Mouse (Mus musculus) midbrain, embryonic 13.5 days (tissue): Measurements from ENCODE around the gene Thap4. TPM values are rescaled to one million over a fixed set of nuclear protein-coding genes. Genes with fewer than 3 reads are reported as not detected.
"Not testable (repeated sequence)": the region's sequence is repeated elsewhere in the genome, so short reads cannot be mapped to it uniquely, and the experiment has no call there.

Experiments used
- ATAC-seq: fragments of 200-750 bp; cut with Nextera tagmentation; 2 replicates; pipeline ENCODE4 v1.8.0; 2017; ENCODE audit warnings: mild to moderate bottlenecking, moderate TSS enrichment, moderate library complexity
- H3K27ac ChIP-seq: fragments of 300-500 bp; sonication (generic); 2 replicates; pipeline ENCODE4 v1.5.1; 2015; ENCODE audit warnings: inconsistent platforms, mild to moderate bottlenecking, moderate library complexity
- H3K27me3 ChIP-seq: fragments of 300-500 bp; sonication (generic); 2 replicates; pipeline ENCODE4 v1.6.1; 2015; ENCODE audit warnings: mild to moderate bottlenecking, inconsistent platforms
- H3K36me3 ChIP-seq: fragments of 300-500 bp; sonication (generic); 2 replicates; pipeline ENCODE4 v1.6.1; 2015; ENCODE audit warnings: mild to moderate bottlenecking, inconsistent platforms
- H3K4me1 ChIP-seq: fragments of 300-500 bp; sonication (generic); replicated peaks from 2 replicates; pipeline ENCODE4 v1.6.1; 2015; ENCODE audit warnings: inconsistent platforms
- H3K4me2 ChIP-seq: fragments of 300-500 bp; sonication (generic); replicated peaks from 2 replicates; pipeline ENCODE4 v1.6.1; 2015; ENCODE audit warnings: moderate library complexity, mild to moderate bottlenecking, inconsistent platforms
- H3K4me3 ChIP-seq: fragments of 300-500 bp; sonication (generic); replicated peaks from 2 replicates; pipeline ENCODE4 v1.5.1; 2015; ENCODE audit warnings: mild to moderate bottlenecking, inconsistent platforms
- H3K9ac ChIP-seq: fragments of 300-500 bp; sonication (generic); replicated peaks from 2 replicates; pipeline ENCODE4 v1.6.1; 2015; ENCODE audit warnings: mild to moderate bottlenecking, inconsistent platforms
- H3K9me3 ChIP-seq: fragments of 300-500 bp; sonication (generic); 2 replicates; pipeline ENCODE4 v1.6.1; 2016; ENCODE audit warnings: mild to moderate bottlenecking, inconsistent platforms
- WGBS: fragments of 180-500 bp; shearing (Covaris S2); methylation state at CpG from one replicate; pipeline ENCODE4 v1.1.7; 2015; 5-methylcytosine and 5-hydroxymethylcytosine counted together
- polyA plus RNA-seq: library from polyadenylated mRNA; unstranded; fragments of >200 nt; fragmentation: Nextera tagmentation; extraction: Ambion mirVana; gene quantifications from 2 replicates; pipeline ENCODE4 v1.2.1, GENCODE M21; 2015

The Thap4 gene
- polyA plus RNA-seq, 1 experiment from 2014 or later = 49.2 TPM

DNA sequence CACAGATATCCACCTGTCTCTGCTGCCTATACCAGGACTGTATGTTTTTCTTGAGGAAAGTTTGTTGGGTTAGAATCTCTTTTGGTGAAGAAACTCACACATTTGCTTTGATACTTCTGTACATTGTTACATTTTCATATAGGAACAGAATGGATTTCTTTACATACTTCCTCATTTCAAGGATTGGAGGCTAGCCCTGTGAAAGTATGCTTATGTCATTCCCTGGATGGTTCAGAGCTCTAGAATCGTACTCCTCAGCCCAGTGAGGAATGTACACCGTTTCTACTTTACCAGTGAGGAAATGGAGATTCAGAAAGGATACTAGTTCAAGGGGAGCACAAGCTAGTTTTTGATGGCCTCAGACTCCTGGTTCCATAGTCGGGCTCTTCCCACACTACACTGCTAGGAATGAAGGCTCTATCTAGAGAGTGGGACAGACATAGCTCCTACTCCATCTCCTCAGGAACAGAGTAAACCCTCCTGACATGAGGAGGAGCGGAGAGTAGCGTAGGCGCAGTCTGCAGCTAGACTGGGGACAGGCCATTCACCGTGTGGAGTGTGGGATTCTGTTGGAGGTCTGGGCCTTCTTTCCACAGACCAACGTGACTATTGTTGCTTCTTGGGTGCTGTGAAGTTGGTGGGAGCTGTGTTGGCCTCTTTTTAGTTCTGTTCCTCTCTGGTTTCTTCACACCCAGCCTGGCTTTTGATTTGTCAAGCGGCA is 10.4 kb upstream of the Thap4 start:
- Histone ChIP-seq H3K27ac (no peak overlapping the region), H3K4me3 (no peak overlapping the region), H3K4me1 (no peaks in the 10 kb centered on the region), H3K4me2 (no peak overlapping the region), H3K9me3 (no peaks in the 10 kb centered on the region), H3K27me3 (no peaks in the 10 kb centered on the region), H3K36me3 (peaks cover 16% of the 10 kb centered on the region), H3K9ac (no peak overlapping the region)
- no peak for ATAC-seq
- WGBS = 96% methylated on average over 9 of the region's 9 CpGs

DNA sequence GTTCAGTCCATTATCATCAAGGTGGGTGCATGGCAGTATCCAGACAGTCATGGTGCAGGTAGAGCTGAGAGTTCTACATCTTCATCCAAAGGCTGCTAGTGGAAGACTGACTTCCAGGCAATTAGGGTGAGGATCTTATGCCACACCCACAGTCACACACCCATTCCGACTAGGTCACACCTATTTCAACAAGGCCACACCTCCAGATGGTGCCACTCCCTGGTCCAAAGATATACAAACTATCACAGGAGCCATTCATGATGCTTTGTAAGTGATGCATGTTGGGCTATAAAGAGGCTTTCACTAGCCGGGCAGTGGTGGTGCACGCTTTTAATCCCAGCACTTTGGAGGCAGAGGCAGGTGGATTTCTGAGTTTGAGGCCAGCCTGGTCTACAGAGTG is 8.9 kb upstream of the Thap4 start:
- not testable (repeated sequence) for H3K9ac ChIP-seq, H3K27ac ChIP-seq, H3K9me3 ChIP-seq, ATAC-seq, H3K36me3 ChIP-seq, H3K27me3 ChIP-seq, H3K4me3 ChIP-seq, H3K4me2 ChIP-seq, H3K4me1 ChIP-seq
- WGBS = 89% methylated on average over 3 of the region's 3 CpGs

GRCm38 (mm10) chr1:93760076-93760475 is 5.4 kb upstream of the Thap4 start:
- WGBS = 94% methylated on average over 1 of the region's 1 CpGs
- Histone ChIP-seq H3K4me1 (peaks cover 21% of the 10 kb centered on the region), H3K27me3 (no peaks in the 10 kb centered on the region), H3K36me3 (no peaks in the 10 kb centered on the region), H3K9me3 (no peaks in the 10 kb centered on the region), H3K9ac (no peak overlapping the region), H3K4me3 (no peak overlapping the region), H3K27ac (no peak overlapping the region), H3K4me2 (no peak overlapping the region)
- no peak for ATAC-seq

DNA sequence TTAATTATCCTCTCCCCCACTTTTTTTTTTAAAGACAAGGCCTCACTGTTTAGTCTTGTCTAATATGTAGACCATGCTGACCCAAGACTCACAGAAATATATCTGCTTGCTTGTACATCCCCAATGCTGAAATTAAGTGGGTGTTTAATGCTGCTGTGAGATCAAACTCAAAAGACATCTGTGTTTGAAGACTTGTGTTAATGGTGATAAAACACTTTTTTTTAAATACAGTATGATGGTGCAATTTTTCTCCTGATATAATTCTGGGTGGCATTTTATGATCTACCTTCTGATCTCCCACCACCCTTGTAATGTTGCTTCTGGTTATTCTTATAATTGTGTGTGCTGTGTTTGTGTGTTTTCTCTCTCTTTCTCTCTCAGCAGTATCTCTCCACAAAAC is 1.5 kb upstream of the Thap4 start:
- Histone ChIP-seq H3K27me3 (no peaks in the 10 kb centered on the region), H3K36me3 (no peaks in the 10 kb centered on the region), H3K9me3 (no peaks in the 10 kb centered on the region), H3K4me2 (peak overlapping the region; percentile 93), H3K9ac (no peak overlapping the region; the same call in 1 of the 2 replicates), H3K27ac (no peak overlapping the region), H3K4me1 (peaks cover 35% of the 10 kb centered on the region), H3K4me3 (peak overlapping the region; percentile 96)
- no peak for ATAC-seq

DNA sequence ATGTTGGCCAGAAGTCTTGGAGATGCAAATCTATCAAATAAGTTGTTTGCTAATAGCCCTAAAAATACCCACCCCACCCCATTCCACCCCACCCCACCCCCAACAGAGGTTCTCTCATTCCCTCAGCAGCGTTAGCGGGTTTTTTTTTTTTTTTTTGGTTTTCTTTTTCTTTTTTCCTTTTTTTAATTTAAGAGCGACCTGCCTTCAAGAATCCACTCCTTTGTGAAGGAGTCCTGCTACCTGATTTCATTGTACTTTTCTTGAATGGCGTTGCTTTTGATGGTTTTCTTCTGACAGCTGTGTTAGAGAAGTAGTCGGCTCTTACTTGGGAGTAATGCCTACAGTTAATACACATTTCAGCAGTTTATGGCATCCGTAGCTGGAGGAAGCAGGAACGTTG is 954 bp upstream of the Thap4 start:
- Histone ChIP-seq H3K4me1 (peaks cover 35% of the 10 kb centered on the region), H3K4me2 (peak overlapping the region; percentile 93), H3K9me3 (no peaks in the 10 kb centered on the region), H3K4me3 (peak overlapping the region; percentile 96), H3K9ac (peak overlapping the region; percentile 86), H3K27ac (no peak overlapping the region), H3K36me3 (no peaks in the 10 kb centered on the region; the same call in 1 of the 2 replicates), H3K27me3 (no peaks in the 10 kb centered on the region)
- WGBS = 33% methylated on average over 7 of the region's 7 CpGs
- ATAC-seq = no peak

DNA sequence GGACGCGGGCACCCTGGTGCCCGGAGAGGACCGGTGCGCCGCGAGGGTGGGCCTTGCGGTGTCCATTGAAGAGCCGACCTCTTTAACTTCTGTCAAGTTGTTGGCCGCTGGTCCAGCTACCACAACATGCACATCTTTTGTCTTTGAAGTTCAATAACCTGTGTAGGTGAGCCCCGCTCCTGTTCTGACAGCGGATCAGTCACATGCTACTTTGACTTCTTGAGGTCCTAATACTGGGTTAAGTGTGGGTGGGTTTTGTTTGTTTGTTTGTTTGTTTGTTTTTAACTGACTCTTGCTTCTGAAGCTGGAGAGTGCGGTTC is 587 bp upstream of the Thap4 start:
- Histone ChIP-seq H3K4me2 (peak overlapping the region; percentile 93), H3K9ac (peak overlapping the region; percentile 86), H3K4me1 (peaks cover 35% of the 10 kb centered on the region), H3K9me3 (no peaks in the 10 kb centered on the region), H3K4me3 (peak overlapping the region; percentile 96), H3K27me3 (no peaks in the 10 kb centered on the region), H3K36me3 (peaks cover 3% of the 10 kb centered on the region), H3K27ac (peak overlapping the region; percentile 88)
- WGBS = 0% methylated on average over 13 of the region's 13 CpGs
- ATAC-seq = no peak

GRCm38 (mm10) chr1:93753911-93754572 is 622 bp downstream of the Thap4 start:
- Histone ChIP-seq H3K27ac (peak overlapping the region; percentile 88), H3K27me3 (no peaks in the 10 kb centered on the region), H3K4me3 (peak overlapping the region; percentile 96), H3K9ac (peak overlapping the region; percentile 86), H3K4me1 (peaks cover 35% of the 10 kb centered on the region), H3K4me2 (peak overlapping the region; percentile 93), H3K9me3 (no peaks in the 10 kb centered on the region), H3K36me3 (peaks cover 16% of the 10 kb centered on the region)
- peak; percentile 60 for ATAC-seq
- under 1% methylated on average over 59 of the region's 59 CpGs for WGBS

- no peaks in the 10 kb centered on the region for H3K9me3 ChIP-seq
- H3K9ac ChIP-seq = no peak within 1 kb of the TSS
- peaks cover 25% of the 10 kb centered on the region for H3K36me3 ChIP-seq
- WGBS = 85% methylated on average over 6 of the region's 6 CpGs
- H3K27ac ChIP-seq = no peak within 1 kb of the TSS
- H3K4me1 ChIP-seq = peaks cover 25% of the 10 kb centered on the region
- H3K27me3 ChIP-seq = no peaks in the 10 kb centered on the region
- no peak within 1 kb of the TSS for H3K4me3 ChIP-seq
- H3K4me2 ChIP-seq = no peak within 1 kb of the TSS
- ATAC-seq = no peak
These were observed 3.4 kb downstream of the Thap4 start, which contains the start of gene Atg4b for GRCm38 (mm10) chr1:93751290-93751689. Gene Atg4b, plus strand, starts transcription at chr1:93751500.

- Histone ChIP-seq H3K9me3 (no peaks in the 10 kb centered on the region), H3K4me1 (peaks cover 11% of the 10 kb centered on the region), H3K27ac (no peak overlapping the region), H3K4me2 (no peak overlapping the region), H3K27me3 (no peaks in the 10 kb centered on the region), H3K9ac (no peak overlapping the region), H3K36me3 (peaks cover 28% of the 10 kb centered on the region), H3K4me3 (no peak overlapping the region)
- 97% methylated on average over 1 of the region's 1 CpGs for WGBS
- ATAC-seq = no peak
These were observed 6.1 kb downstream of the Thap4 start for GRCm38 (mm10) chr1:93748539-93748938.

DNA sequence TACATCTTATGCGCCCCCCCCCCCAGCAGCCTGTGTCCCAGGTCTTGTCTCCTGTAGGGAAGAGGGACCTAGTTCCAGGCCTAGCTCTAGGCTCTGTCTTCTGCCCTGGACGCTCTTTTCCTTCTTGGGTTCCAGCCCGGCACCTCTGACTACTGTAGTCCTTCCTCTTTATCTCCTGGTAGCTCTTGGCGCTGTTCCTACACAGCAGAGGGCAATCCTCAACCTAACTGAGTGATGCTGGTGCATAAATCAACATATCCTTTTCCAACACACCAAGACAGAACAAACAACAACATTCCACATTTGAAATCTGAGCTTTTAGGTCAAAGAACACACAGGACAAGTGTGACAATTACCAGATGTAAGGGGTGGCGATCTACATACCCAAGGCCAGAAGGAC is 8.5 kb downstream of the Thap4 start:
- Histone ChIP-seq H3K9ac (no peak overlapping the region), H3K27ac (no peak overlapping the region), H3K4me3 (no peak overlapping the region), H3K27me3 (no peaks in the 10 kb centered on the region), H3K9me3 (no peaks in the 10 kb centered on the region), H3K36me3 (peaks cover 35% of the 10 kb centered on the region), H3K4me1 (no peaks in the 10 kb centered on the region), H3K4me2 (no peak overlapping the region)
- 98% methylated on average over 5 of the region's 5 CpGs for WGBS
- ATAC-seq = no peak

GRCm38 (mm10) chr1:93742910-93743309 is 11.8 kb downstream of the Thap4 start:
- Histone ChIP-seq H3K4me1 (no peaks in the 10 kb centered on the region), H3K4me2 (no peak overlapping the region), H3K36me3 (0 out of 2 replicates have a peak, but pooled peaks cover 10% of the 10 kb centered on the region), H3K9ac (no peak overlapping the region), H3K27me3 (no peaks in the 10 kb centered on the region), H3K27ac (no peak overlapping the region), H3K4me3 (no peak overlapping the region), H3K9me3 (no peaks in the 10 kb centered on the region)
- no peak for ATAC-seq

- Histone ChIP-seq H3K36me3 (0 out of 2 replicates have a peak, but pooled peaks cover 10% of the 10 kb centered on the region), H3K4me2 (no peak overlapping the region), H3K9me3 (no peaks in the 10 kb centered on the region), H3K27ac (no peak overlapping the region), H3K27me3 (no peaks in the 10 kb centered on the region), H3K4me3 (no peak overlapping the region), H3K9ac (no peak overlapping the region), H3K4me1 (no peaks in the 10 kb centered on the region)
- WGBS = 89% methylated on average over 4 of the region's 4 CpGs
- no peak for ATAC-seq
These were observed 12.7 kb downstream of the Thap4 start for GRCm38 (mm10) chr1:93741987-93742386.
